Mouse (Mus musculus) cerebellum, adult 2 months (tissue): Measurements from ENCODE around the gene Nadk2. TPM values are rescaled to one million over a fixed set of nuclear protein-coding genes. Genes with fewer than 3 reads are reported as not detected.

ENCODE experiments used
- DNase-seq, 2 experiments: peaks; one replicate each; pipeline ENCODE4 v3.0.0; 2021
- H3K27ac ChIP-seq: fragments of 200-500 bp; 2 replicates; pipeline ENCODE4 v1.5.1; 2012; ENCODE audit warnings: low read length, control low read depth, inconsistent platforms; ENCODE audit not compliant: insufficient read depth
- H3K27me3 ChIP-seq: fragments of 200-500 bp; 2 replicates; pipeline ENCODE4 v1.6.1; 2012; ENCODE audit warnings: inconsistent platforms, mild to moderate bottlenecking, low read length, moderate library complexity; ENCODE audit not compliant: control insufficient read depth, insufficient read depth
- H3K4me1 ChIP-seq: fragments of 200-500 bp; 2 replicates; pipeline ENCODE4 v1.6.1; 2011; ENCODE audit warnings: low read length; ENCODE audit not compliant: control insufficient read depth, insufficient read depth
- H3K4me3 ChIP-seq: fragments of 200-500 bp; replicated peaks from 2 replicates; pipeline ENCODE3; 2011; ENCODE audit warnings: mild to moderate bottlenecking, low read depth, low read length, control low read depth; ENCODE audit not compliant: insufficient read depth
- CTCF ChIP-seq: fragments of 200-500 bp; IDR thresholded peaks from 2 replicates; pipeline ENCODE4 v1.5.1; 2011; ENCODE audit warnings: low read depth, mild to moderate bottlenecking, control low read depth, low read length, moderate library complexity, borderline replicate concordance; ENCODE audit not compliant: insufficient read depth
- POLR2A ChIP-seq: fragments of 200-500 bp; IDR thresholded peaks from 2 replicates; pipeline ENCODE4 v1.6.1; 2011; ENCODE audit warnings: low read length, control low read depth, borderline replicate concordance; ENCODE audit not compliant: insufficient read depth
- WGBS: fragments of 180-500 bp; shearing (Covaris S2); methylation state at CpG from one replicate; pipeline ENCODE4 v1.1.7; 2018; 5-methylcytosine and 5-hydroxymethylcytosine counted together
- polyA plus RNA-seq: library from polyadenylated mRNA; depleted of rRNA; stranded (reverse); fragments of >200 nt; gene quantifications from 2 replicates; pipeline ENCODE4 v1.2.3, GENCODE M21; 2012

Nadk2 gene
- polyA plus RNA-seq, 1 experiment, result 60.8 TPM

DNA sequence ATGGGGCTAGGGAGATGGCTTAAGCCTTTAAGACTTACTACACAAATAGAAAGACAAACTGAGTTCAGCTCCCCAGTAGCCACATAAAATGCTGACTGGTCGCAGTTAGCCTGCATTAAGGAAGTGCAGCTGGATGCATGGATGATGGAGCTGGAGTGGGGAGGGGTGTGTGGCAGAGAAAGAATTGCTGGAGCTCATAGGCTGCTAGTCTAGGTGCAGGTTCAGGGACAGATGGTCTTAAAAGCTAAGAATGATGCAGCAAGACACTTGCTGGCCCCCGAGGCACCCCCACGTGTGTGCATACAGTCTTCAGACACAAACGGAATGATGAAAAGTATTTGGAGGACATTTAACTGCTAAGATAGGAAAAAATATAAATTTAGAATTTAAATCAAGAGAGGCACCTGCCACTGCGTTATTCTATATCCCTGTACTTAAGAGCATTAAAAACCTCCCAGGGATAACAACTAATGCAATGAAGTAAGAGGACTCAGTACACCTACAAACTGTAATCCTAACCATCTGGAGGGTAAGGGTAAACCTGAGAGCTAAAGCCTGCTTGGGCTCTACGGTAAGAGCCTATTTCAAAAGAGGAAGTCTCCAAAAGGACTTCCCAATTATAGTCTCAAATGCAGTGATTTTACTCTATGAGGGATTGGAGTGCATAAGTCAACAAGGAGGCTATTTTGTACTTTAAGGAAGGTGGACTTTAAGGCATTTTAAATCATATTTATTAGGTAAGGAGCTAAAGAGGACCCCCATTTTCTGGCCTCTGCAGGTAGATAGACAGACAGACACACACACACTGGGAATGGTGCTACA, 39.7 kb downstream of the Nadk2 start:
- 79% methylated on average over 6 of the region's 6 CpGs for WGBS

DNA sequence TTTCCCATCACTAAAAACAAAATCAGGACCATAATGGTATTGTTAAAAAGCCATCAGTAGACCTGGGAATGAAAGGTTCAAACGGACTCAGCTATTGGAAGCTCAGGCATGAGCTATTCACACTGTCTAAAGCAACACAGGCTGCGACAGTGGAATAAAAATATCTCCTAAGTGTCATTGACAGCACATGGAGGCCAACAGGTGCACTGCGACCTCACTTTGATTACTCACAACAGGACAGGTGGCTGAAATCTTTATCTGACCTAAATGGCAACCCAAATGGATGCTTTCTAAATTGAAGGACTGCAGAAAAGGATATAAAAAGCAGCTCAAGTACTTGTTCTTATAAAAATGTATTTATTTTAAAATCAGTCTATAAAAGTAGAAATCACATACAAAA, 40.6 kb downstream of the Nadk2 start:
- no peak overlapping the region for H3K27ac ChIP-seq
- H3K4me1 ChIP-seq, result no peaks in the 10 kb centered on the region
- 58% methylated on average over 3 of the region's 3 CpGs for WGBS
- no peak for TF ChIP-seq POLR2A
- no peak for TF ChIP-seq CTCF
- DNase-seq, result no peak
- no peaks in the 10 kb centered on the region for H3K27me3 ChIP-seq
- no peak overlapping the region for H3K4me3 ChIP-seq

More for the DNA sequence above, 39.7 kb downstream of the Nadk2 start:
- no peak for DNase-seq
- H3K4me1 ChIP-seq, result no peaks in the 10 kb centered on the region
- H3K4me3 ChIP-seq, result no peak overlapping the region
- no peaks in the 10 kb centered on the region for H3K27me3 ChIP-seq
- no peak for TF ChIP-seq POLR2A
- TF ChIP-seq CTCF, result no peak
- H3K27ac ChIP-seq, result no peak overlapping the region

DNA sequence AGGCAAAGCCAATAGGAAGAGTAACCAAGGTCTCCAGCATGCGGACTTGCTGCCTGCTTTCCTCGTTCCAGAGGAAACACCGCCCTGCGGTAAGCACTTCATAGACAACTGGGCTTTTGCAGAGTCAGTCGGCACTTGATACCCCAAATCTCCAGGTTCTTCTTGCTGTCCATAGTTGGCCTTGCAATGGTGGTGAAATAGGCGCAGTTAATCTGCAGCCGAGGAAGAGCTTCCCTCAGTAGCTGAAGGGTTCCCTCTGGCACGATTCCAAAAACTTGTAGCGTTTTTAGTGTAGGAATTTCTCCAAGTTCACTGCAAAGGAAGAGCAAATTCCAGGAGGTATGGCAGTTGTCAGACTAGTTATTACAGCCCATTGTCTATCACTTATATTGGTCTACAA, 42.5 kb downstream of the Nadk2 start:
- TF ChIP-seq POLR2A (no peak), CTCF (no peak)
- 64% methylated on average over 9 of the region's 9 CpGs for WGBS
- Histone ChIP-seq H3K4me1 (no peaks in the 10 kb centered on the region), H3K27me3 (no peaks in the 10 kb centered on the region), H3K4me3 (no peak overlapping the region), H3K27ac (no peak overlapping the region)
- no peak for DNase-seq

DNA sequence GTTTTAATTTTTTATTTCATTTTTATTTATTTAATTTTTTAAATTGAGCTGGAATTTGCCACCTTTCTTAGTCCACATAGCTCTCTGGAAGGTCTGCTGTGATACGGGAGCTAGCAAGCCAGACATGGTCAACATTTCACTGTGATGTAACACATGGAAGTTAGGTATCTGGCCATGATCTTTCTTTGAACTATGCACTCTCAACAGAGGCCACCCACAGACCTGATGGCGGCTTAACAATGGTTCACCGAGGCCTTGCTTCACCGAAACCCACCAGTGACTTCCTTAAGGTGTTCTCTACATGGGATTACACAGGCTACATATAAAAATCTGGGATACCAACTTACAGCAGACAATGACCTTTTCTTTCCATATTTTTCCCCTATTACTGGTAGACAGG, 43.1 kb downstream of the Nadk2 start:
- no peak overlapping the region for H3K4me3 ChIP-seq
- no peak overlapping the region for H3K27ac ChIP-seq
- DNase-seq, result no peak
- WGBS, result 86% methylated on average over 4 of the region's 4 CpGs
- no peaks in the 10 kb centered on the region for H3K27me3 ChIP-seq
- no peaks in the 10 kb centered on the region for H3K4me1 ChIP-seq
- no peak for TF ChIP-seq POLR2A
- TF ChIP-seq CTCF, result no peak

DNA sequence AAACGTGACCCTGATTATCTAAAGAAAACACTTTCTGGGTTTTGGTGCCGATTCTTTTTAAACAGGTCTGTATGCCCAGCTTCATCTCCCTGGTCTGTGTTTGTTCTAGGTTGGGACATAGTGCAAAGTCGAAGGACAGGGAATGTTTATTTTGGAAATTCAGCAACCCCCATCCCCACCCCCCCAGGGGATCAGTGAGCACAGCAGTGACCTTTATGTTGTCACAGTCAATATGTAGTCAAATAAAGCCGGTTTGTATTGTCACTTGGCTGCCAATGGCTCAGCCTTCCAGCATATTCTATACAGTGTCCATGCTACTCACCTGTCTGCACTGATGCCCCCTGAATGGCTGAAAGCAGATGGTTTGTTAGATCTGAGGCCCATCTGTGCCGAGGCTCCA, 43.5 kb downstream of the Nadk2 start:
- no peak for DNase-seq
- no peaks in the 10 kb centered on the region for H3K27me3 ChIP-seq
- no peak overlapping the region for H3K27ac ChIP-seq
- H3K4me3 ChIP-seq, result no peak overlapping the region
- no peaks in the 10 kb centered on the region for H3K4me1 ChIP-seq
- TF ChIP-seq POLR2A, result no peak
- TF ChIP-seq CTCF, result no peak
- 73% methylated on average over 5 of the region's 5 CpGs for WGBS

DNA sequence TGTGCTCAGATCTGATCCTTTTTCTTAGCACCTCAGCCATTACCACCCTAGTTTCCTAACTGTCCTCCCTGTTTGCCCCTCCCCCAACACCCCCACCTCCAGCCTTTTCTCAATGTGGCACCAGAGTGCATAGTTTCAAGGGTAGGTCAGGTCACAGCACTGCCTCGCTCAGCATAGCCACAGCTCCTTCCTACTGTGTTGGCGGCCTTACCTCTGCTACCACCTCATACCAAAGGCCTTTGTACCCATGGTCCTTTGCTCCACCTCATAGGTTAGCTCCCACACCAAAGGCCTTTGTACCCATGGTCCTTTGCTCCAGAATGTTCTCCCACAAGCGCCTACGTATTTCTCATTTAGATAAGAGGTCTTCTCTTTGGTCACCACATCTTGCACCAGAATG, 47.8 kb downstream of the Nadk2 start:
- TF ChIP-seq POLR2A, result no peak
- no peak for TF ChIP-seq CTCF
- H3K27ac ChIP-seq, result no peak overlapping the region
- no peak overlapping the region for H3K4me3 ChIP-seq
- peak in 1 of 2 experiments; percentile 2 for DNase-seq
- no peaks in the 10 kb centered on the region for H3K4me1 ChIP-seq
- no peaks in the 10 kb centered on the region for H3K27me3 ChIP-seq
- 92% methylated on average over 4 of the region's 4 CpGs for WGBS

DNA sequence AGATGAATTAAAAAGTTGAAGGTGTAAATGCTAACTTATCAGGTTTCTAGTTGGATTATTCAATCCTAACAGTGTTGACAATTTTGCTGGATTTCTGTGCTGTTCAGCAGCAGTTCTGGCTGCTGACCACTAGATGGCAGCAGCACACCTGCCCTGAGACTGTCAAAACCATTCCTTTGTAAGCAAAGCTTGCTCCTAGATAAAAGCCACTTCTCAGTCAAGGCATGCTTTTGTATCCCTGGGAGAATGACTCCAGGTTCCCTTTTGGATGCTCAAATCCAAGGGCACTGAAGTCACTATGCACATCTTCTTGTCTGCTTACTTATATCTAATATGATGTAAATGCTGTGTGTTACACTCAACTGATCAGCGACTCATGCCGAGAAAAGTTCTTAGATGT, 49.0 kb downstream of the Nadk2 start:
- Histone ChIP-seq H3K27me3 (no peaks in the 10 kb centered on the region), H3K4me3 (no peak overlapping the region), H3K27ac (no peak overlapping the region), H3K4me1 (no peaks in the 10 kb centered on the region)
- WGBS, result 98% methylated on average over 2 of the region's 2 CpGs
- peak; percentile 97 for TF ChIP-seq CTCF
- TF ChIP-seq POLR2A, result no peak
- DNase-seq, result peak; percentile 47 to 53

DNA sequence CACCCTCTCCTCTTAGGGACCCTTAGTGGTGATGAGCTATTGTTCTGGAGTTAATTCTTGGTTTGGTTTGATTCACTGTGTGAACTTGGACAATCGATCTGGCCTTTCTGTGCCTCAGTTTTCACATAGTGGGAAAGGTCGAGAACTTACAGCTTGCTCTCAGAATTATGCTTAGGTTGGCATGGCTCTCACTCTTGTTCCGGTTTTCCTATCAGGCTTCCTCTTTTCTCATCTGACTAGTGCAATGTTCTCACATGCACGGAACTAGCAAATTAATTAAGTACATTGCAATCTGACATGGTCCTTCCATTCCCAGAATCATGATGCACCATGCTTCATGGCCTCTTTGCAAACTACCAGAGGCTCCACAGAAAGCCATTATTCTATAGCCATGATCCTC, 51.9 kb downstream of the Nadk2 start:
- 87% methylated on average over 4 of the region's 4 CpGs for WGBS
- H3K4me3 ChIP-seq, result no peak overlapping the region
- H3K27ac ChIP-seq, result no peak overlapping the region
- no peaks in the 10 kb centered on the region for H3K27me3 ChIP-seq
- DNase-seq, result peak in 1 of 2 experiments; percentile 1
- TF ChIP-seq CTCF (no peak), POLR2A (no peak)
- H3K4me1 ChIP-seq, result no peaks in the 10 kb centered on the region
